Mouse (Mus musculus) lung, postnatal 0 days (tissue): Measurements from ENCODE around the gene Stk35. TPM values are rescaled to one million over a fixed set of nuclear protein-coding genes. Genes with fewer than 3 reads are reported as not detected.

ENCODE experiments used
- ATAC-seq: fragments of 200-750 bp; cut with Nextera tagmentation; 2 replicates; pipeline ENCODE4 v1.8.0; 2017; ENCODE audit warnings: moderate library complexity
- DNase-seq: peaks from one replicate; pipeline ENCODE4 v3.0.0-alpha.2; 2016; ENCODE audit warnings: low spot score
- H3K27ac ChIP-seq: fragments of 300-500 bp; sonication (generic); 2 replicates; pipeline ENCODE4 v1.5.1; 2014; ENCODE audit warnings: antibody characterized with exemption, mild to moderate bottlenecking, low read length, mixed read lengths
- H3K27me3 ChIP-seq: fragments of 300-500 bp; sonication (generic); replicated peaks from 2 replicates; pipeline ENCODE4 v1.6.1; 2014; ENCODE audit warnings: low read length, mixed read lengths; ENCODE audit not compliant: insufficient read depth
- H3K36me3 ChIP-seq: fragments of 300-500 bp; sonication (generic); 2 replicates; pipeline ENCODE4 v1.6.1; 2014; ENCODE audit warnings: low read length, mixed read lengths; ENCODE audit not compliant: insufficient read depth
- H3K4me1 ChIP-seq: fragments of 300-500 bp; sonication (generic); 2 replicates; pipeline ENCODE4 v1.6.1; 2014; ENCODE audit warnings: antibody characterized with exemption, low read depth, low read length, mixed read lengths; ENCODE audit not compliant: insufficient read depth
- H3K4me2 ChIP-seq: fragments of 300-500 bp; sonication (generic); replicated peaks from 2 replicates; pipeline ENCODE4 v1.6.1; 2014; ENCODE audit warnings: low read depth, mild to moderate bottlenecking, low read length, moderate library complexity, mixed read lengths
- H3K4me3 ChIP-seq: fragments of 300-500 bp; sonication (generic); 2 replicates; pipeline ENCODE4 v1.5.1; 2014; ENCODE audit warnings: low read depth, low read length
- H3K9ac ChIP-seq: fragments of 300-500 bp; sonication (generic); replicated peaks from 2 replicates; pipeline ENCODE4 v1.6.1; 2014; ENCODE audit warnings: low read depth, mild to moderate bottlenecking
- H3K9me3 ChIP-seq: fragments of 300-500 bp; sonication (generic); 2 replicates; pipeline ENCODE4 v1.6.1; 2016; ENCODE audit warnings: low read length, mixed read lengths
- CTCF ChIP-seq: IDR thresholded peaks from 2 replicates; pipeline ENCODE4 v1.5.1; 2016; ENCODE audit warnings: antibody characterized with exemption, mild to moderate bottlenecking
- EP300 ChIP-seq: IDR thresholded peaks from 2 replicates; pipeline ENCODE4 v1.6.1; 2016; ENCODE audit warnings: antibody characterized with exemption, mild to moderate bottlenecking, control low read depth
- WGBS: fragments of 180-500 bp; shearing (Covaris S2); extraction: QIAGEN DNeasy Blood & Tissue Kit; methylation state at CpG from one replicate; pipeline ENCODE4 v1.1.7; 2014; 5-methylcytosine and 5-hydroxymethylcytosine counted together
- polyA plus RNA-seq: library from polyadenylated mRNA; unstranded; fragments of >200 nt; fragmentation: Nextera tagmentation; extraction: Ambion mirVana; gene quantifications from 2 replicates; pipeline ENCODE4 v1.2.1, GENCODE M21; 2015

Gene Stk35
- polyA plus RNA-seq, 1 experiment from 2014 or later: 5.4 TPM

GRCm38 (mm10) chr2:129879817-129880216, 79.5 kb downstream of the Stk35 start:
- 33% methylated on average over 3 of the region's 3 CpGs for WGBS

GRCm38 (mm10) chr2:129880226-129880625, 79.9 kb downstream of the Stk35 start:
- Histone ChIP-seq H3K27ac (no peak overlapping the region), H3K27me3 (no peaks in the 10 kb centered on the region), H3K4me3 (no peak overlapping the region), H3K9me3 (no peaks in the 10 kb centered on the region), H3K36me3 (no peaks in the 10 kb centered on the region), H3K9ac (no peak overlapping the region), H3K4me2 (no peak overlapping the region), H3K4me1 (no peaks in the 10 kb centered on the region)
- ATAC-seq: no peak
- WGBS: 82% methylated on average over 7 of the region's 7 CpGs
- no peak for DNase-seq
- TF ChIP-seq EP300 (no peak), CTCF (no peak)

More at GRCm38 (mm10) chr2:129879817-129880216, 79.5 kb downstream of the Stk35 start:
- H3K36me3 ChIP-seq: no peaks in the 10 kb centered on the region
- no peak overlapping the region for H3K4me3 ChIP-seq
- no peaks in the 10 kb centered on the region for H3K4me1 ChIP-seq
- H3K27ac ChIP-seq: no peak overlapping the region
- no peaks in the 10 kb centered on the region for H3K27me3 ChIP-seq
- no peaks in the 10 kb centered on the region for H3K9me3 ChIP-seq
- no peak for TF ChIP-seq EP300
- peak; percentile 75 for TF ChIP-seq CTCF
- DNase-seq (peak; percentile 53), ATAC-seq (no peak)
- no peak overlapping the region for H3K4me2 ChIP-seq
- no peak overlapping the region for H3K9ac ChIP-seq

GRCm38 (mm10) chr2:129881886-129882285, 81.6 kb downstream of the Stk35 start:
- H3K27ac ChIP-seq: no peak overlapping the region
- ATAC-seq (no peak), DNase-seq (no peak)
- H3K9ac ChIP-seq: no peak overlapping the region
- no peak overlapping the region for H3K4me3 ChIP-seq
- no peak for TF ChIP-seq CTCF
- TF ChIP-seq EP300: no peak
- 63% methylated on average over 1 of the region's 1 CpGs for WGBS
- H3K27me3 ChIP-seq: no peaks in the 10 kb centered on the region
- H3K4me1 ChIP-seq: no peaks in the 10 kb centered on the region
- no peak overlapping the region for H3K4me2 ChIP-seq
- no peaks in the 10 kb centered on the region for H3K9me3 ChIP-seq
- no peaks in the 10 kb centered on the region for H3K36me3 ChIP-seq

Other genes with a start within 250 kb of the Stk35 start
- 30.1 and 35.4 TPM in 2 replicates for gene Sirpa, start 207.7 kb upstream of the Stk35 start, polyA plus RNA-seq
- not detected in 2 replicates for gene Pdyn, start 100.7 kb upstream of the Stk35 start, polyA plus RNA-seq
- not detected in 2 replicates for gene Tgm3, start 211.8 kb downstream of the Stk35 start, polyA plus RNA-seq